Mouse (Mus musculus) gastrocnemius, adult 2 months (tissue): ENCODE data around the gene Cpox. TPM values are rescaled to one million over a fixed set of nuclear protein-coding genes. Genes with fewer than 3 reads are reported as not detected.

Experiments
- DNase-seq: peaks from one replicate; pipeline ENCODE4 v3.0.0; 2022
- H3K27ac ChIP-seq: fragments of 200-600 bp; 2 replicates; pipeline ENCODE4 v1.8.1; 2022; ENCODE audit warnings: mild to moderate bottlenecking
- H3K4me3 ChIP-seq: fragments of 200-600 bp; 2 replicates; pipeline ENCODE4 v1.8.1; 2022; ENCODE audit warnings: mild to moderate bottlenecking, moderate library complexity
- CTCF ChIP-seq: fragments of 200-600 bp; IDR thresholded peaks from 2 replicates; pipeline ENCODE4 v1.8.1; 2022; ENCODE audit warnings: antibody characterized with exemption, mild to moderate bottlenecking, moderate library complexity
- intact Hi-C: fragments of 180-260 bp; cut with DNase I; formaldehyde crosslinking; loops from one replicate; pipeline ENCODE4 v1.15.1; 2025
- total RNA-seq, 2 experiments: library from RNA; stranded (reverse); gene quantifications; 2 replicates each; pipeline ENCODE4 v1.2.3; 2021

Gene Cpox
- total RNA-seq, 2 experiments from 2014 or later: 20.2 to 25.4 TPM

GRCm38 (mm10) chr16:58689555-58690169 is 19.6 kb downstream of the Cpox start:
- Histone ChIP-seq H3K4me3 (no peak overlapping the region), H3K27ac (no peak overlapping the region)
- DNase-seq: no peak
- intact Hi-C loops: no loop called here
- no peak for TF ChIP-seq CTCF

- no peak for TF ChIP-seq CTCF
- Histone ChIP-seq H3K4me3 (no peak overlapping the region), H3K27ac (no peak overlapping the region)
- intact Hi-C loops: no loop called here
- DNase-seq: no peak
These were observed 20.2 kb downstream of the Cpox start for GRCm38 (mm10) chr16:58690322-58690732.

GRCm38 (mm10) chr16:58694091-58694490 is 24.0 kb downstream of the Cpox start:
- no peak overlapping the region for H3K27ac ChIP-seq
- no peak overlapping the region for H3K4me3 ChIP-seq
- intact Hi-C loops: no loop called here
- no peak for TF ChIP-seq CTCF
- DNase-seq: no peak

GRCm38 (mm10) chr16:58696796-58697195 is 26.7 kb downstream of the Cpox start:
- H3K27ac ChIP-seq: no peak overlapping the region
- DNase-seq: no peak
- TF ChIP-seq CTCF: no peak
- no peak overlapping the region for H3K4me3 ChIP-seq
- intact Hi-C loops: no loop called here

DNA sequence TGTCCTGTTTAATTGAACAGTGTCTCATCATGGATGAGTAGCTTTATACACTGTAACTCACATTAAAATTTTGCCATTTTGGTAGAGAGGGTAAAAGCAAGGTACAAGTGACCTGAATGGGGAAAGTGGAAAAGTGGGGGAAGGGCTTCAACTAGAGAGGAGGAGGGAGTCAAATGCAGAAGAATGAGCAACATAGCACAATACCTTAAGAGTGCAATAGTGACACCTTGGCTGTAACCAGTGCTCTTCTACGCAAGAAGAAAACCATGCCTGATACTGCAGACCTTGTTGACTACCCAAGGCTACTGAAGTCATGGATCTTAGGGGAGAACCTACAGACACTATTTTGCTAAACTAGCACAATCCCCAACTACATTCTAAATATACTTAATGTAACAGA is 27.2 kb downstream of the Cpox start:
- Histone ChIP-seq H3K27ac (no peak overlapping the region), H3K4me3 (no peak overlapping the region)
- no peak for TF ChIP-seq CTCF
- no peak for DNase-seq
- intact Hi-C loops: no loop called here

DNA sequence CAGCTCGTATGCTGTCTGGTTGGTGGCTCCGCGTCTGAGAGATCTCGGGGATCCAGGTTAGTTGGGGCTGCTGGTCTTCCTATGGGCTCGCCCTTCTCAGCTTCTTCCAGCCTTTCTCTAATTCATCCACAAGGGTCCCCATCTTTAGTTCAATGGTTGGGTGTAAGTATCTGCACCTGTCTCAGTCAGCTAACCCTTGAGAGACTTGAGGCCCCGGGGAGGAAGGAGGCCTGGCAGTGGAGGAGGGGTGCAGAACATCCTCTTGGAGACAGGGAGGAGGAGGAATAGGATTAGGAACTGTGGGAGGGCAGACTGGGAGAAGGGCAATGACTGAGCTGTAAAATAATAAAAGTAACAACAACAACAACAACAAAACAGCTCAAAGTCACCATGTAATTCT is 30.1 kb downstream of the Cpox start:
- TF ChIP-seq CTCF: no peak

GRCm38 (mm10) chr16:58700816-58701424 is 30.8 kb downstream of the Cpox start:
- H3K4me3 ChIP-seq: no peak overlapping the region
- no peak for DNase-seq
- no peak overlapping the region for H3K27ac ChIP-seq
- intact Hi-C loops: no loop called here
- TF ChIP-seq CTCF: no peak

More for the DNA sequence above, 30.1 kb downstream of the Cpox start:
- intact Hi-C loops: no loop called here
- H3K4me3 ChIP-seq: no peak overlapping the region
- DNase-seq: no peak
- no peak overlapping the region for H3K27ac ChIP-seq

DNA sequence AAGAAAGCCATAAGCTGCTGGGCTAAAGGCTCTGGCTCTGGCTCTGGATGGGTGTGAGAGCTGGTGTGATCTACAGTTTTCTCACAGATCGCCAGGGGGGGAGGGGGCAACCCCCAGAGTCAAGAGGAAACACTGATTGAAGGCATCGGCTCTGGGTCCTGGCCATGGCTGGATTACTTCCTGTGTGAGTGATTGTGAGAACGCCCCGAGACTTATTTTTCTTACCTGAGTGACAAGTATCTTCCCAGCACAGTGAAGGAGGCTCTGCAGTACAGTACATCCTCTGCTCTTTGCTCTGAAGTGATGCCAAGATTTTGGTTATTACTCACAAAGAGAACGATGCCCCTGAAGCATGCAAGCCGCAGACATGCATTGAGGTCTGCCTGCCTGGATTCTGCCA is 31.7 kb downstream of the Cpox start:
- H3K4me3 ChIP-seq: no peak overlapping the region
- no peak overlapping the region for H3K27ac ChIP-seq
- TF ChIP-seq CTCF: no peak
- intact Hi-C loops: no loop called here
- no peak for DNase-seq

DNA sequence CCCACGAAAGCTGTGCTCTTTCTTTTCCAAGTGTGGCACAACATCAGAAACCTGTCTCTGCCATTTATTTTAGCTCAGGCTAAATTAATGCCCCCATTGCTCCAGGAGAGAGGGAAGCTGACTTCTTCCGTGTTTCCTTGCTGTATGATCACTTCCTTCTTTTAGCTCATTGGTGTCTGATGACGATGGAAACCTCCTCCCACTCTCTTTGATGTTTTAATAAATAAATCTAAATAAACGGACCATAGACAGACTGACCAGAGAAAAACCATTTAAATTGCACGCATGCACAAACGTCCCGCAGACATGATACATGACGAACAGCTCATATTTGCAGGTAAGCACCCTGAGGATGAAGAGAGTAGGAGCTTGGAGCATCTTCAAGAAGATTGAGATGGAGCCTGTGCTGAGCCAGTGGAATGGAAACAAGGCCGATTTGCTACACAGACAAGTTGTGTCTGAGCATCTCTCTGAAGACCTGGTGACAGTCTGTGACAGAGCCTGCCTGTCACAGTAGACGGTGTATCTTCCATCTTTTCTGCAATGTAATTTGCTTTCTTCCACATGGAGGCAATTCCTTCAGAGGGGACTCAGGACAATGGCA is 32.3 kb downstream of the Cpox start:
- H3K4me3 ChIP-seq: no peak overlapping the region
- H3K27ac ChIP-seq: no peak overlapping the region
- TF ChIP-seq CTCF: no peak
- no peak for DNase-seq
- intact Hi-C loops: no loop called here

DNA sequence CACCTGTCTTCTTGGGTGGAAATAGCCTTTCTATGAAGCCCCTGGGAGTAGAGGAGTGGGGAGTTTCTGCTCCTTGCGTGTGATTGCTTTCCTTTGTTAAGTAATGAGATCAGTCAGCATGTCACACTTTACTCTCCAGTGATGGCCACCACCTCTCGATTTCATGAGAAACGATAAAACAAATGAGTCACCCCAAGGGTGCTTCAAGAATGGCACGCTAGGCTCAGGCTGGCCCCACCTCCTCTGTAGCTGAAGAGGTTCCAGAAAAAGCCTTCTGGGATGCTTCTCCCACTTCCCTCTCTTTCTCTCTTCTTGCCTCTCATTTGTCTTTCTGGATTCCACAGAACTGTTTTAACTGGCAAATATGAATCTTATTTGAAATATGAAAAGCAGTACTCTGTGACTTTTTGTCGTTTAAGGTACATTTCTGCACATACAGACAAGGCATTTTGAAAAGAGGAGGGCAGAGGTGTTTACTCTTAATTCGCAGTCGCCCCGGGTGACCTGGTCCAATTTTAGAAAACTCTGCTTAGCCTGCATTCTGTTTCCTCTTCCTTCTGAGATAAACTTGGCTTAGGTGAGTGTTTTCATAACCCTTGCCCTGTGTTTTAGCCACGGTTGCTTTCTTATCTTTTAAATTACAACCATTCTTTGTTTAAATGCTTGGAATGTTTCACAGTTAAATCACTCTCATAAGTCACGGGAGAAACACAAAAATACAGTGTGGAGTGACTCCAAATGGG is 33.5 kb downstream of the Cpox start:
- Histone ChIP-seq H3K27ac (peak overlapping the region; percentile 79), H3K4me3 (peak overlapping the region; percentile 33)
- DNase-seq: peak; percentile 22

DNA sequence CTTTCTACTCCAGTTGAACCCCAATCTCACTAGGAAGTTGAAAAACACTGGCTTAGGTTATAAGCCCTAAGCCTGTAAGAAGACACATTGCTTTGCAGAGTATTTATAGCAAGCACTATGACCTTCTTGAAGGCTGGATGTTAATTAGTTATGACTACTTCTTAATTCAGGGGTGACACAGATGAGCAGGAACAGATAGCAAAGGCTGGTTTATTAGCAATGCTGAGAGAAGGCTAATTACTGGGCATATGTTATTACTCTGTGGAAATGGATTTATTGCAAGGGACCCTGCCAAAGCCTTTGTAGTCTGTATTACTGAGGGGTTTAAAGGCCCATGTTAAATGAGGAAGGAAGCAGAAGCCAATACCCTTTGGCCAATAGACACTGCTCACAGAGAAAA is 34.9 kb downstream of the Cpox start:
- DNase-seq: no peak
- H3K27ac ChIP-seq: peak overlapping the region; percentile 79; the same call in 1 of the 2 replicates
- intact Hi-C loops: no loop called here
- H3K4me3 ChIP-seq: no peak overlapping the region
- no peak for TF ChIP-seq CTCF

More for the DNA sequence above, 33.5 kb downstream of the Cpox start:
- intact Hi-C loops: no loop called here
- no peak for TF ChIP-seq CTCF

- Histone ChIP-seq H3K27ac (peak overlapping the region; percentile 74), H3K4me3 (no peak overlapping the region)
- intact Hi-C loops: no loop called here
- no peak for TF ChIP-seq CTCF
- DNase-seq: peak; percentile 37
These were observed 37.3 kb downstream of the Cpox start for GRCm38 (mm10) chr16:58707276-58707905.
